Mouse (Mus musculus): Measurements from ENCODE around the gene Wipf3. TPM values are rescaled to one million over a fixed set of nuclear protein-coding genes. Genes with fewer than 3 reads are reported as not detected.

Gene Wipf3
- polyA plus RNA-seq, 1 experiment from 2014 or later = 0.32 TPM

DNA sequence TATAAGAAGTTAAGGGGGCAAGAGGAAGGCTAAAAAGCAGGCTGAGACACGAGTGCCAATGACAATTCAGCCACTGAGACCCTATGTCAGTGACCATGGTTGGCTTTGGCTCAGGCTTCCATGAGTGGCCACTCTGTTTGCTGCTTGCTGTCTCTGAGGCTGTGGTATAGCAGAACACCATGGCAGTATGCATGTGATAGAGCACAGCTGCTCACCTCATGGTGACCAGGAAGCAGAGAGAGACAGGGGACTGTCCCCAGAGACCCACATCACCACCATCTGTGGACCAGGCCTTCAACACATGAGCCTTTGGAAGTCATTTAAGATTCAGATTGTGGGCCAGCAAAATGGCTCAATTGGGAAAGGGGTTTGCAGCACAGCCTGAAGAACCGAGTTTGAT lies 114.2 kb downstream of the Wipf3 start:
- no peak overlapping the region for H3K4me3 ChIP-seq (ENCODE audit: low read depth, low read length)
- H3K4me1 ChIP-seq (replicated peaks; ENCODE audit: control insufficient read depth, insufficient read depth) = no peaks in the 10 kb centered on the region
- TF ChIP-seq CTCF (IDR thresholded peaks at IDR 0.05; ENCODE audit: low read depth) = no peak
- no peak for TF ChIP-seq EP300 (optimal IDR thresholded peaks at IDR 0.05)
- H3K9me3 ChIP-seq (ENCODE audit: control insufficient read depth, low read length) = no peaks in the 10 kb centered on the region
- no peak overlapping the region for H3K4me2 ChIP-seq (replicated peaks; ENCODE audit: low read depth)
- no peaks in the 10 kb centered on the region for H3K36me3 ChIP-seq (ENCODE audit: control insufficient read depth, insufficient read depth, low read length)
- H3K27ac ChIP-seq (replicated peaks) = no peak overlapping the region
- 79% methylated on average over 2 of the region's 2 CpGs for WGBS
- H3K27me3 ChIP-seq (ENCODE audit: control insufficient read depth, insufficient read depth, low read length) = no peaks in the 10 kb centered on the region
- no peak overlapping the region for H3K9ac ChIP-seq (ENCODE audit: low read length)
- no peak for ATAC-seq (ENCODE audit: low FRiP score, low TSS enrichment)
- DNase-seq (ENCODE audit: low spot score) = no peak

DNA sequence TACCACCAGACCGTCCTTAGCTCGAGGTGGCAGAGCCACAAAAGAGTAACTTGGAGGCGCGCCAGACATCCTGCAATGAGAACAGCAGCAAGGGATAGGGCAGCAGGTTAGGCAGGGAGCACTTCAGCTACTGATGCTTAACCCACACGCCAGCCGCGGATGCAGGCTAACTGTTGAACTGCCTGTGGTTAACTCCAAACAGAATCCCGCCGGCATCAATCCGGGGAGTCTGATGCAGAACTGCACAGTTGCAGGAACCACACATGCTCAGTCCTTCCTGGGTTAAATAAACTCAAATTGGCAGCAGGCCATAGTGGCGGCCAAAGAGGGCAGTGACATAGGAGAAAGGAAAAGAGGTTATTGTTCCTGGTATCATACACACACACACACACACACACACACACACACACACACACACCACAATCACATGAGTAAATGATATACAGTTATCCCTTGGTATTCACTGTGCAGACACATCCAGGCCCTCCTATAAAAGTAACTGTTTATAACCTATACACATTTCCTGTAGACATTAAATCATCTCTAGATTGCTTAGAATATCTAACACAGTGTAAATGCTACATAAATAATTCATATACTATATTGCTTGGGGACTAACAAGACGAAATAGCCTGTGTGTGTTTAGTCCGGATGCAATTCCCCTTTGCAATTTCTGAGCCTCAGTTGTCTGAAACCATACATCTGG lies 119.1 kb downstream of the Wipf3 start:
- 51% methylated on average over 13 of the region's 13 CpGs for WGBS
- Histone ChIP-seq H3K4me2 (replicated peaks; ENCODE audit: low read depth) (no peak overlapping the region), H3K4me3 (ENCODE audit: low read depth, low read length) (no peak overlapping the region), H3K36me3 (ENCODE audit: control insufficient read depth, insufficient read depth, low read length) (no peaks in the 10 kb centered on the region), H3K9ac (ENCODE audit: low read length) (no peak overlapping the region), H3K9me3 (ENCODE audit: control insufficient read depth, low read length) (no peaks in the 10 kb centered on the region), H3K27me3 (ENCODE audit: control insufficient read depth, insufficient read depth, low read length) (no peaks in the 10 kb centered on the region), H3K4me1 (replicated peaks; ENCODE audit: control insufficient read depth, insufficient read depth) (no peaks in the 10 kb centered on the region), H3K27ac (replicated peaks) (no peak overlapping the region)
- TF ChIP-seq CTCF (IDR thresholded peaks at IDR 0.05; ENCODE audit: low read depth) (no peak), EP300 (optimal IDR thresholded peaks at IDR 0.05) (no peak)
- no peak for DNase-seq (ENCODE audit: low spot score)
- ATAC-seq (ENCODE audit: low FRiP score, low TSS enrichment) = no peak

DNA sequence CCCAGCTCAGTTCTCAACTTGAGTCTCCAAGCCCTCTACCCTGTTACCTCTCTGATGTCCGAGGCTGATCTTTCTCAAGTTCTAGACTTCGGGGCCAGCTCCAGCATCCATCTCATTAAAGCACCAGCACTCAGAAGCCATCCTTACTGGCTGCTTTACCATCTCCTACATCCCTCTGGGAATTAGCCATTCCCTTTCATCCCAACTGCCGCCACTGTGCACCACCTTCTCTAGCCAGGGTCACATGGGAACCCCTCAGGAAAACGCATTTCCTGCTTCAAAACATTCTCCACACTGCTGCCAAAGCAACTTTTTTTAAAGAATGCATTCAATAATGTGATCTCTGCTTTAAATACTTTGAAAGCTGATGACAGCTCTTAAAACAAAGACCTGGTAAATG lies 119.9 kb downstream of the Wipf3 start:
- Histone ChIP-seq H3K4me1 (replicated peaks; ENCODE audit: control insufficient read depth, insufficient read depth) (no peaks in the 10 kb centered on the region), H3K27me3 (ENCODE audit: control insufficient read depth, insufficient read depth, low read length) (no peaks in the 10 kb centered on the region), H3K27ac (replicated peaks) (no peak overlapping the region), H3K9ac (ENCODE audit: low read length) (no peak overlapping the region), H3K4me2 (replicated peaks; ENCODE audit: low read depth) (no peak overlapping the region), H3K4me3 (ENCODE audit: low read depth, low read length) (no peak overlapping the region), H3K36me3 (ENCODE audit: control insufficient read depth, insufficient read depth, low read length) (no peaks in the 10 kb centered on the region), H3K9me3 (ENCODE audit: control insufficient read depth, low read length) (no peaks in the 10 kb centered on the region)
- ATAC-seq (ENCODE audit: low FRiP score, low TSS enrichment) (no peak), DNase-seq (ENCODE audit: low spot score) (no peak)
- WGBS = 64% methylated on average over 4 of the region's 4 CpGs
- TF ChIP-seq EP300 (optimal IDR thresholded peaks at IDR 0.05) (no peak), CTCF (IDR thresholded peaks at IDR 0.05; ENCODE audit: low read depth) (no peak)

DNA sequence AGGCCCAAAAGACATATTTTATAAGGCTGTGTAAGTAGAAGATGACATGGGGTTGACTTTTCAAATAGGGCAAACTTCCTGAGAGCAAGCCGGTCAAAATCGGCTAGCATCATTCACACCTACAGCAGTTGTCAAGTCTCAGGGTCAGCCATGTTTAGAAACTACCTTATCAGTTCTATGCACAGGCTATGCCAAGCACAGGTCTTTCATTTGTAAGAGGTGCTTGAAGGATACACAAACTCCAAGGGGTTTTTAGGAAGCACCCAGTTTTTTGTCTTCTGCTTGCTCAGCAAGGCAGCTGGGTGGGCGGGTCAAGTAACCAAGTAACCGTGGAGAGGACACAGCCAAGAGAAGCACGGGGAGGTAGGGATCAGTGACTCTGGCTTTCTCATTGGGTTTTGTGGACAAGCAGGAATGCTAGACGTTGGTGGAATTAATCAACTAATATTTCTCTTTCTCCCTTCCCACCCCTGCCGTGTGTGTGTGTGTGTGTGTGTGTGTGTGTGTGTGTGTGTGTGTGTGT lies 121.5 kb downstream of the Wipf3 start:
- Histone ChIP-seq H3K9me3 (ENCODE audit: control insufficient read depth, low read length) (no peaks in the 10 kb centered on the region), H3K4me2 (replicated peaks; ENCODE audit: low read depth) (no peak overlapping the region), H3K4me1 (replicated peaks; ENCODE audit: control insufficient read depth, insufficient read depth) (no peaks in the 10 kb centered on the region), H3K9ac (ENCODE audit: low read length) (no peak overlapping the region), H3K36me3 (ENCODE audit: control insufficient read depth, insufficient read depth, low read length) (no peaks in the 10 kb centered on the region), H3K4me3 (ENCODE audit: low read depth, low read length) (no peak overlapping the region), H3K27me3 (ENCODE audit: control insufficient read depth, insufficient read depth, low read length) (no peaks in the 10 kb centered on the region), H3K27ac (replicated peaks) (no peak overlapping the region)
- no peak for TF ChIP-seq EP300 (optimal IDR thresholded peaks at IDR 0.05)
- no peak for TF ChIP-seq CTCF (IDR thresholded peaks at IDR 0.05; ENCODE audit: low read depth)
- WGBS = 37% methylated on average over 7 of the region's 7 CpGs
- DNase-seq (ENCODE audit: low spot score) (no peak), ATAC-seq (ENCODE audit: low FRiP score, low TSS enrichment) (no peak)

DNA sequence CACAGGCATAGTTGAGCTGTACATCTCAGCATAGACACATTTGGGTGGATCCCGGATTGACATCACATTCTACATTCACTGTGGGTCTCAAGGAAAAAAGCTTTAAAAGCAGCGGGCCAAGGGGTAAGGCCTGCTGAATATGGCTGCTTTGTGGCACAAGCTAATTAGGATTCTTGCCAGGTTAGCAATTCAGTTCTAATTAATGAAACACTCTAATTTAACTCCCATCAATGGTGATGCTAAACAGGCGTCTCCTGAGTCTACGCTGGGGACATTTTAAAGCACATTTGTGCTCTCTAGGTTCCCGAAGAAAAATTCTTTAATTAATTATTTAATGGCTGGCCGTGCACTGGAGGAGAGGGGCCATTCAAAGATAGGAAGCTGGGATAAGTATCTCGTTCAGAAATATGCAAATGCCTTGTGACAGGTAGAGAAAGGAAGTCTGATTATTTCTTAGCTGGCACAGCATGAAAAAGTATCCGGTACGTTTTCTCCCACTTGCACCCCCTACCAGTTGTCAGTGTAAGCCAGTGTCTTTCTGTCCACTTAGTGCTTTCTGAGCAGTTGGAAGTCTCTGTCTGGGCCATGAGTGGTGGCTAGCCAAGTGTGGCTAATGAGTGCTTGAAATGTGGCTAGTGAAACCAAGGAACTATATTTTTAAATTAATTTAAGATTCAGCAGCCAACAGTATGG lies 123.5 kb downstream of the Wipf3 start:
- H3K9ac ChIP-seq (ENCODE audit: low read length) = no peak overlapping the region
- no peaks in the 10 kb centered on the region for H3K9me3 ChIP-seq (ENCODE audit: control insufficient read depth, low read length)
- no peak for ATAC-seq (ENCODE audit: low FRiP score, low TSS enrichment)
- TF ChIP-seq EP300 (optimal IDR thresholded peaks at IDR 0.05) = no peak
- no peak for TF ChIP-seq CTCF (IDR thresholded peaks at IDR 0.05; ENCODE audit: low read depth)
- H3K4me2 ChIP-seq (replicated peaks; ENCODE audit: low read depth) = no peak overlapping the region
- H3K27ac ChIP-seq (replicated peaks) = no peak overlapping the region
- DNase-seq (ENCODE audit: low spot score) = no peak
- no peak overlapping the region for H3K4me3 ChIP-seq (ENCODE audit: low read depth, low read length)
- no peaks in the 10 kb centered on the region for H3K36me3 ChIP-seq (ENCODE audit: control insufficient read depth, insufficient read depth, low read length)
- no peaks in the 10 kb centered on the region for H3K27me3 ChIP-seq (ENCODE audit: control insufficient read depth, insufficient read depth, low read length)
- no peaks in the 10 kb centered on the region for H3K4me1 ChIP-seq (replicated peaks; ENCODE audit: control insufficient read depth, insufficient read depth)
- 87% methylated on average over 9 of the region's 9 CpGs for WGBS

Other genes with a start within 250 kb of the Wipf3 start
- gene Prr15, start 103.8 kb upstream of the Wipf3 start, polyA plus RNA-seq (2015; fragmentation: Nextera tagmentation; extraction: Ambion mirVana) = 6.9 and 8.2 TPM in 2 replicates
- gene Scrn1, start 136.9 kb downstream of the Wipf3 start, polyA plus RNA-seq (2015; fragmentation: Nextera tagmentation; extraction: Ambion mirVana) = 3.4 and 5.7 TPM in 2 replicates
- gene Plekha8, start 165.5 kb downstream of the Wipf3 start, polyA plus RNA-seq (2015; fragmentation: Nextera tagmentation; extraction: Ambion mirVana) = 5.3 and 5.4 TPM in 2 replicates
- gene Fkbp14, start 167.7 kb downstream of the Wipf3 start, polyA plus RNA-seq (2015; fragmentation: Nextera tagmentation; extraction: Ambion mirVana) = 9.7 and 12.4 TPM in 2 replicates